Mouse (Mus musculus) CH12F3 (cell line): Measurements from ENCODE around the gene Romo1.
"Not testable (repeated sequence)": the region's sequence is repeated elsewhere in the genome, so short reads cannot be mapped to it uniquely, and the experiment has no call there.

ENCODE experiments used
- in situ Hi-C: fragments of 300-500 bp; cut with MboI; formaldehyde crosslinking; loops from 2 replicates; pipeline ENCODE4 v1.14.3; 2020; ENCODE audit warnings: low sequenced_read_pairs

Romo1 gene

DNA sequence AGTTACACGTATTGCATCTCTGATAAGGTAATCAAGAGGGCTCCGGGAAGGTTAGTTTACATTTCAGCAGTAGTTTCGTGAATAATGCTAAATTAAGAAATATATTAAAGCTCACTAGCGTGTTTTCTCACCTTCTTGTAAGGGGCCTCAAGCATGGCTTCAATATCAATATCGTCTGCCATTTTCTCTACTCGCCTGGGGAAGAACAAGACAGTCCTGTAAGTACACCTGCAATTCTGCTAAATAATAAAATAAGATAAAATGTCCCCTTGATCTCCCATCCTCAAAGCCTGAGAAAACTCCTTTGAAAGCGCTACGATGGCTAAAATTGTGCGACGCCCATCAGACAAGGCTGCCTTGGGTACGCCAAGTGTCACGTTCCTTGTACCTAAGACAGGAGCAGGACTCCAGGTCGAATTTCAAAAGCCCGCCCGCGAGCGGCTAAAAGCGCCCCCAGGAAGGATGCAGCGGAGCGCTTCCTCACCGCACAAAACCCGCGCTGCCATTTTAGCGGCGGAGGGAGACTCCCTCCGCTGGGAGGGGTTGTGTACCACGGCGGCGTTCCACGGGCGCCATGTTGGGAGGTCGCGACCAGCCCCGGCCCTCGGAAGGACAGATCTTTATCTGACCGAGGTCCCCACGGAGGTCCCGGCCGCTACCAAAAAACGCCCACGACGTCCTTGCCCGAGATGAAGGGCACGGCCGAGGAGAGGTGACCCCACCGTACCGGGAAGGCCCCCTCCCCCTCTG is 35.4 kb downstream of the Romo1 start:
- in situ Hi-C loops: no loop called here

DNA sequence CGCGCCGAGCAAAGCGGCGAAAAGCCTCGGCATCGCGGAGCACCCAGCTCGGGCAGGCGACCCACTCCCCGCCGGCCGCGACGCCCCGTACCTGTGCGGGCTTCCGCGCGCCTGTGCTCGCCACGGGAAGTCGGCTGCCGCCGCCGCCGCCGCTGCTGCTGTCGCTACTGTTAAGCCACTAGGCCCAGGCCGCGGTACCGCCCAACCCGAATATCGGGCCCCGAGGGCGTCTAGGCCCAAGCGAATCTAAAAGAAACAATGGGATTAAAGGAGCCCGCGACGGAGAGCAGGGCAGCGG is 35.9 kb downstream of the Romo1 start:
- in situ Hi-C loops: no loop called here

DNA sequence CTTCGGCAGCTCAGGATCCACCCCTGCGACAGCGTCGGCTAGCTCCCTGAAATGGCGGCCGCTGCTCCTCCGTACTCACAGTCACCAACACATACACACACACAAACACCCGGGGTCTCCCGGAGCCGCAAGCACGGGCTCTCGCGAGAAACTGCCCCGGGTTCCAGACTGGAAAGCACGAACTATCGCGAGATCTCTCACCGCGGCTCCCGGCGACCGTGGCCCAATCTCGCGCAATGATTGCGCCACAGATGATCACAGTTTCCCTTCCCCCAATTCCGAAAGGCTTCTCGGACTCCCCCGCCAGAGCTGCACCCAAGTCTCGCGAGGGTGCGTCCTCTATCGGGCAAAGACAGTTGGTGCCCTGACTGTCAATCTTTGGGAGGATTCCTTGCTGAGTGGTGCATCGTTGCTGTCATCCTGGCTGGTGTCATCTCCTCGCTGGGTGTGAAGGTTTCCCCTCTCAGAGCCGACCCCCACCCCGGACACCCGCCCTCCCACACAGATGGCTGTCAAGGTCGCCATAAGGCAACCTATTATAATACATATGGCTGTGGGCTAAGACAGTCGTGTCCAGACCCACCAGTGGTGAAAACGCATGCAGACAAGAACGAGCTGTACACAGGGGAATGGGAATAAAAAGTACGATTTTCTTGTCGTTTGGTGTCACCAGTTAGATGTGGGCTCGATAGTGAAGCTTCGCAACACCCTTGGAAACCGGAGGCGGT is 36.4 kb downstream of the Romo1 start, which contains the start of gene Rbm39:
TSS of gene Rbm39 (minus strand) at position 145 of the 728 bp plus-strand sequence.
- in situ Hi-C loops: no loop called here

DNA sequence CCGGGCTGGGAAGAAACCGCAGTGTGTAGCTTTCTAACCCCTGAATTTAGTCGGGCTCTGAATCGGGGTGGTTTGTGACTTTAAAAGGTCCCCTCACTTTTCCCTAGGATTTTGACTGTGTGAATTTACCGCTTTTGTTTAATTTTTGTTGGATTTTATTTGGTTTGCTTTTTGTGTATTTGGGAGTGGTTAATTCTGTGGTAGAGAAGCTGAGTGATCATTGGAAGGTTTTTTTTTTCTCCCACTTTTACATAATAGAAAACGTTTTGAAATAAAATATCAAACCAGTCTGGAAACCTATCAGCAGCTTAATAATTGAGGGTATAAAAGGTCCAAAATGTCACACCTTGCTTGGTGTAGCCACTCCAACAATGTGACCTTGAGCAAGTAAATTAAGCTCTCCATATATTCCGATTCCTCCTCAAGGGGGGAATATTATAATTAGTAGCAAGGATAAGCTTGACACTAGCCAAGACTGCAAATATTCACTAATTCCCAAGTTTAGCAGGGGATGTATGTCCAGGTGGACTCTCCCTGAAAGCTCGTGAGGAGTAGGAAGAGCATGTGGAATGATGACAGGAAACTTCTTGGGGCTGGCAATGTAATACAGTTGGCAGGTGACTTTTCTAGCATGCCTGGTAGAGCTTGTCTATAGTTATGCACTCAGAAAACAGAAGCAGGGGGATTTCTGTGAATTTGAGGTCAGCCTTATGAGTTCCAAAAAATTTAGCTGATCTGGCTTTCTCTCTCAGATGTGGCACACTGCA is 37.2 kb downstream of the Romo1 start:
- in situ Hi-C loops: no loop called here

DNA sequence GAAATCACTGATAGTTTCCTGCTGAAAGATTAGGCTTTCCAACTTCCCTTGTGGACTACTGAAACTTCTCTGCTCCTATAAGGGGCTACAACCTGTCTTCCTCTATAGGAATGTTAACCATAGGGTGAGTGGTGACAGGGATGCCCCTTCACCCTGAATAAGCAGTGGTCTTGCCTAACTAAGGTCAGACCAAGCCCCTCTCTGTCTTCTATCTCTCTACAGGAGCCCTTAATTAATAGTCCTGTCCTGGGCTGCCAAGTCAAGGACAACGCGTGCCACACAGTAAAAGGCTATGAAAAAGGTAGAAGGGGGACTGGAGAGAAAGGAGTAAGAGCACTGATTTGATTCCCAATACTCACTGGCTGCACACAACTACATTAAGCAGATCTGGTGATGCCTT is 37.8 kb downstream of the Romo1 start:
- in situ Hi-C loops: no loop called here

DNA sequence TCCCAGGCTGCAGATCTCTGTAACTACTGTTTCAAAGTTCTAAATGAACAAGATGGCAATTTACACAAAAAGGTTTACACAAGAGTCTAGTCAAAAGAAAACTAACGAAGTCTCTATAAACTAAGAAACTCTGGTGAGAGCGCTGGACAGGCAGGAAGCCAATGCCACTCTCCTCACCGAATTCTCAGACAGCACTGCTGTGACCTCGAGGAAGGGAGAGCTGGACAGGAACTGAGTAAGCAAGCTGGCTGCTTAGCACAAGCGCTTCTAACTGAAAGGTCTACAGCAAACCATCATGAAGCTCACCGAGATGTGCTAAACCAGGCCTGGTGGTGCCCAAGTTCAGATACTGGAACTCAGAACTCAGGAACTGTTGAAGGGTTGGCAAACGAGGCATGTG is 45.4 kb downstream of the Romo1 start:
- in situ Hi-C loops: not testable (repeated sequence)

DNA sequence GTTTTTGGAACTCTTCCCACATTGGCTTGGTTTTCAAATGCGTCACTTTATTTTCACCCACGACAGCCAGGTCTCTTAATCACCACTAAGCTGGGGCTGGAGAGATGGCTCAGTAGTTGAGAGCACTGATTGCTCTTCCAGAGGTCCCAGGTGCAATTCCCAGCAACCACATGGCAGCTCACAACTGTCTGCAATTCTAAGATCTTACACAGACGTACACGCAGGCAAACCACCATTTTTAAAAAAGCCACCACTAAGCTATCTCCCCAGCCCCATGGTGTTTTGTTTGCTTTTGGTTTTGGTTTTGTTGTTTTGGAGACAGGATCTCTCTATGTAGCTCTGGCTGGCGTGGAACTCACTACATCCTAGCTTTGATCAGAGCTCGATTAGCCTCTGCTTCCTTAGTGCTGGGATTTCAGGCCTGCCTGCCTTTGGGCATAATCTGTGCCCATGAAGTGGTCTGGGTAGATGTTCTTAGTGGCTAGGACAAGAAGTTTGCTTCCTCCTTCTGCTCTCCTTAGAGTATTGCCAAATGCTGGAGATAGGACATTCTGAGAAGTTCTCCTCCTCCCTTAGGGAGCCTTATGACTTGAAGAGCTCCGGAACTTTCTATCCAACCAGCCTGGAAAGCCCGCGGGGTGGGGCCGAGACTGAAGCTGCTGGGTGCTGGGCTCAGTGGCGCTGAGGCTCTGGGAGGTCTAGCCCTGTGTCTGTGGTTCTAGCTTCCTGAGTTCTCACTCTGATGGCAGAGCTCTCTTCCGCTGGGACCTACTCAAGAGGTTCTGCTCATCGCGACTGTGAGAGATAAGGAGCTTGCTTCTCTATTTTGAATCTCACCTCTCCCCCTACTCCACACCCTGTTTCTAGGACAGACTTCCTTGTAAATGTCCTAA is 46.4 kb downstream of the Romo1 start:
- in situ Hi-C loops: no loop called here

DNA sequence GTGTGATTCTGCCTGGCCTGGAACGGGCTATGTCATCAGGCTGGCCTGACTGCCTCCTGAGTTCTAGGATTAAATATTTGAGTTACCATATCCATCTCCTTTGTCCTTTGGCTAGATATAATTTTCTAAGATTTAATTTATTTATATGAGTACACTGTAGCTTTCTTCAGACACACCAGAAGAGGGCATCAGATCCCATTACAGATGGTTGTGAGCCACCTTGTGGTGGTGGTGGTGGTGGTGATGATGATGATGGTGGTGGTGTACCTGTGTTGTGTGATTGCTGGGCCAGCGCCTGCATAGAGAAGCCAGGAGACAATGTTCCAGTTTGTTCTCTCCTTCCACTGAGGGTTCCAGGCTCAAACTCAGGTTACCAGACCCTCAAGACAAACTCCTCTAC is 47.7 kb downstream of the Romo1 start:
- in situ Hi-C loops: no loop called here

DNA sequence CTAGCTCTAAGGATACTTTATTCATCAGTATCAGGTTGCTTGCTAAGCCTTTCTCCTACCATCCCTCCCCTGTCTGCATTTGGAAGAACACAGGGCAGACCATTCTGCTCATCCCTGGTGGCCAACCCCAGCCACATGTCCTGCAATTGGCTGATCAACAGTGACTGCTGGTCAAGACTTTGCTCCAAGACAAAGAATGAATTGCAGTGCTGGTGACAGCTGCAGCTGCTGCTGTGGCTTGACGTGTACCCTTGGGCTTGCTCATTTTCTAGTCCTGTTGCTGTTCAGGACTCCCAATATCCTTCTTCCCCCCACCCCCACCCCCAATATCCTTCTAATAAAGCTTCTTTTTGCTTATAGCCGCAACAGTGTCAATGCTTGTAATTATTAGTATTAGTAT is 48.2 kb downstream of the Romo1 start:
- in situ Hi-C loops: no loop called here

DNA sequence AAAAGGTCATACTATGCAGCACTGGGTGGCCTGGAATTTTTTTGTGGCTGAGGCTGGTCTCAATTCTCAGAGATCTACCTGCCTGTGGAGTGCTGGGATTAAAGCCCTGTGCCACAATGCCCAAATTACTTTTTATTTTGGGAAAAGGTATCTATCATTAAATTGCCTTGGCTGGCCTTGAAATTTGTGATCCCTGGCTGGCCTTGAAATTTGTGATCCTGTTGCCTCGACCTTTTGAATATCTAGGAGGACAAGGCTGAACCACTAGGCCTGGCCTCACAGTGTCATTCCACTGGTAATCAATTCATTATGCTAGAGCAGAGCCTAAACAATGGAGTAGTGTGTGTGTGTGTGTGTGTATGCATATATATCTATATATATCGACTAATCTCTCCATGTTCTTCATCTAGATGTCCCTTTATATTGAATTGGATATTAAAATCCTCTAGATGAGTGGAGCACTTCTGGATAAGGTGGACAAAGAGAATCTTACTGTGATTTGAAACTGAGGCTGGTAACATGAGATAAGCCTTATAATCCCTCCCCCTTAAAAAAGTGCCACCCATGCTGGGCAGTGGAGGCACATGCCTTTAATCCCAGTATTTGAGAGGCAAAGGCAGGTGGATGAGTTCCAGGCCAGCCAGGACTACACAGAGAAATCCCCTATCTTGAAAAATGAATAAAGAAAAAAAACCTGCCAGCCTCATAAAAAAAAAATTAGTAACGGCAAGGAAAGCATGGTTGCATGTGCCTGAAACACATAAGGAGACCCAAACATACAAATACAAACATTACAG is 49.4 kb downstream of the Romo1 start:
- in situ Hi-C loops: no loop called here

DNA sequence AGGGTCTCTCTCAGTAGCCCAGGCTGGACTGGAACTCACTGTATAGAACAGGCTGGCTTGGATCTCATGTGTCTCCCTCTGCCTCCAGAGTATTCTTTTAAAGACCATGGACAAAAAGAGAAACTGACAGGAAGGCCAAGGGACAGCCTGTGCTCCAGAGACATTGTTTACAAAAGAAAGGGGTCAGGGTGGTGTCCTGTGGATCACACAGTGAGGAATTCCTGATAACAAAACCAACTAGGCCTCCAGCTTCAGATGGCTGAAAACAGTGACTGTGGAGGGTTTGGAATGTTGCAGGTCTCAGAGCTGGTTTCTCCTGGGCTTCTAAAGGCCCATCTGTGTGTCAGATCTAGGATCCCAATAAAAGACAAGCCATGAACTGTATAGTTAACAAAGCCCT is 50.7 kb downstream of the Romo1 start:
- in situ Hi-C loops: no loop called here
